Mouse (Mus musculus) megakaryocyte, embryonic 14.5 days (primary cell): ENCODE measurements around the gene Slc29a4.

Experiments
- FLI1 ChIP-seq: IDR thresholded peaks from 2 replicates; pipeline ENCODE4 v1.6.1; 2012; ENCODE audit warnings: low read length, inconsistent platforms, mixed read lengths
- GATA1 ChIP-seq: IDR thresholded peaks from 3 replicates; pipeline ENCODE4 v1.6.1; 2012; ENCODE audit warnings: mixed read lengths, low read length, inconsistent platforms, borderline replicate concordance

DNA sequence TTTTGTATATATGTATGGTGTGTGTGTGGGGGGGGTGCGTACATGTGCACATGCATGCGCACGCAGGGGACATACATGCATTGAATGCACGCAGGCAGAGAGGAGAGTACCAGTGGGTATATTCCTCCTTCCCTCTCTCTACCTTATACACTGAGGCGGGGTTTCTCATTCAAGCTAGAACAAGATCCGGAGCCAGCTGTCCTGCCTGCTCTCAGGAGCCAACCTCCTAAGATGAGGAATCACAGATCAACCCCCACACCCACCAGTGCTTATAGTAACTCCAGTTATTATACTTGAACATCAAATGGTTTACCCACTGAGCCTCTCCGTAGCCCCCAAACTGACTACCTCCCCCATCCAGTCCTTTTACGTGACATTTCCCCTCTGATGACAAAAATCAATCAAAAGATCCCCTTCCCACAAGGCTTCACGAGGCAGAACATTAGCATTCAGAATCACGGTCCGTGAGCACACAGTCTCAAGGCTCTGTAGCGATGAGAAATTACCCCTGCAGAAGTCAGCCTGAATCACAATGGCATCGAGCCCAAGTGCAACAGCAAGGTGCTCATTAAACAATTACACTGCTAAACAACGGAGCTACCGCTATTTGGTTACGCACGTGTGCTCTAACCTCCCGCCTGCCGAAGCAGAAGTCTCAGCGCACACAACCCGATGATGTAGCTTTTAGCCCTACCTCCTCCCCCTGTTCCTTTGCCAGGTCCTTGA lies 69.9 kb downstream of the Slc29a4 start:
- TF ChIP-seq GATA1: no peak
- no peak for TF ChIP-seq FLI1
